Comparison of ENCODE assay signal across 12 mouse cellular contexts in the genomic region with DNA sequence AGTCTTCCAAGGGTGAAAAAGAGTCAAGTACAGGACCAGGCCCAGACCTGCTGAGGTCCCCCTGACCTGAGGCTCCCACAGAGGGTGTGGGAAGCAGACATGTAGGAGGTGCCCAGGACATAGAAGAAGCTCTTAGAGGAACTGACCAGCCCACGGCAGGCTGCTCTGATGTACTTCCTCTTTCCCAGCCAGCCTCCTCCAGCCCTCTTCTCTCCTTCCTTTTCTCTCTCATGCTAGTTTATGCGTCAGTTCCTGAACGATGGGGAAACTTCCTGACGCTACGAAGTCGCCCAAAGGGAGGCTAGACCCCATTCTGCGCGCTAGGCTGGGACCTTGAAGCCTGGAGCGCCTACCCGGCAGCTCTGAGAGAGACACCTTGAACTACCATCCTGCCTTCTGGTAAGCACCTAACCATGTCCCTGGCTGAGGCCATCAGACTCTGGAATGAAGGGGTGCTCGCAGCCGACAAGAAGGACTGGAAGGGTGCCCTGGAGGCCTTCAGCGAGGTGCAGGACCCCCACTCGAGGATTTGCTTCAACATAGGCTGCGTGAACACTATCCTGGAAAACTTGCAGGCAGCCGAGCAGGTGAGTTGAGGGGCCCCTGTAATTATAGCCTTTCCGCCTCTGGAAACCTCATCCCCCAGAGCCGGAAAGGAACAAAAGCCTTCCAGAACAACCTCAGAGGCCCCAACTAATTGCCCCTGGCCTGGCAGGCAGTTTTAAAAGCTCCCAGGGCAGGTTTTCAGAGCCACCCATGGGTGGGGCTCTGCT. TPM values are rescaled to one million over a fixed set of nuclear protein-coding genes. Genes with fewer than 3 reads are reported as not detected.
DNase-seq lines count a peak whose midpoint lies in the region; ATAC-seq lines count a peak whose summit lies in the region.
"Had no signal": no experiment of that assay in that cellular context is flagged by ENCODE, and none has a peak within 500 bp of the region (broad histone marks: within the 10 kb centered on the region; RNA-seq: fewer than 3 reads in every experiment).

No protein-coding gene starts in this region.

- no peak overlapping the region for H3K4me3 ChIP-seq in midbrain, embryonic 11.5 days (ENCODE audit: low read depth, low read length)
- no peak overlapping the region for H3K4me3 ChIP-seq in midbrain, embryonic 10.5 days

- 85% methylated on average over 18 of the region's 18 CpGs for WGBS in midbrain, embryonic 11.5 days
- WGBS in midbrain, embryonic 10.5 days = 85% methylated on average over 18 of the region's 18 CpGs

- H3K27me3 ChIP-seq in midbrain, embryonic 11.5 days (ENCODE audit: control insufficient read depth, insufficient read depth, low read length) = no peaks in the 10 kb centered on the region
- H3K27me3 ChIP-seq in midbrain, embryonic 10.5 days (ENCODE audit: low read depth, poor library complexity, severe bottlenecking) = no peaks in the 10 kb centered on the region

- no peaks in the 10 kb centered on the region for H3K36me3 ChIP-seq in midbrain, embryonic 11.5 days (ENCODE audit: control insufficient read depth, insufficient read depth, low read length)
- H3K36me3 ChIP-seq in midbrain, embryonic 10.5 days = no peaks in the 10 kb centered on the region

- no peaks in the 10 kb centered on the region; the same call in 1 of the 2 replicates for H3K4me1 ChIP-seq in midbrain, embryonic 11.5 days (ENCODE audit: control insufficient read depth, insufficient read depth, low read length)
- H3K4me1 ChIP-seq in midbrain, embryonic 10.5 days = peaks cover 21% of the 10 kb centered on the region

- H3K9me3 ChIP-seq in midbrain, embryonic 11.5 days (ENCODE audit: control insufficient read depth, low read length) = no peaks in the 10 kb centered on the region
- H3K9me3 ChIP-seq in midbrain, embryonic 10.5 days (replicated peaks) = no peaks in the 10 kb centered on the region

- peak; percentile 68 for ATAC-seq in granulocyte monocyte progenitor cell, adult 5-6 weeks (replicated peaks; ENCODE audit: poor library complexity, severe bottlenecking)
- ATAC-seq in megakaryocyte, adult 5-6 weeks (ENCODE audit: poor library complexity, severe bottlenecking) = peak; percentile 63
- no peak for ATAC-seq in midbrain, embryonic 11.5 days (ENCODE audit: low FRiP score)

- DNase-seq in gastrocnemius, postnatal 25 days = peak; percentile 25
- DNase-seq in gastrocnemius, postnatal 36 days = no peak
- DNase-seq in 416B (ENCODE audit: low read depth) = peak; percentile 83
- no peak for DNase-seq in urinary bladder, postnatal 4 days (ENCODE audit: low spot score in 2 of 2)
- no peak for DNase-seq in midbrain, embryonic 11.5 days (ENCODE audit: low spot score, missing footprints)
- no peak for DNase-seq in midbrain, embryonic 10.5 days (ENCODE audit: low spot score)
- DNase-seq: adrenal gland, postnatal 10 days had no signal

- no peak overlapping the region for H3K27ac ChIP-seq in midbrain, embryonic 11.5 days (ENCODE audit: low read depth, low read length)
- no peak overlapping the region; the same call in 1 of the 2 replicates for H3K27ac ChIP-seq in midbrain, embryonic 10.5 days (replicated peaks)

- intact Hi-C loops in gastrocnemius, postnatal 36 days (cut with DNase I) = no loop called here

- no peak overlapping the region for H3K9ac ChIP-seq in midbrain, embryonic 11.5 days (ENCODE audit: low read length)

- no peak overlapping the region for H3K4me2 ChIP-seq in midbrain, embryonic 11.5 days

RNA-seq across cellular contexts. Expression of a gene that starts 7.8 kb away (rescaled TPM):
- 1 to 10 TPM; 1.2 TPM for total RNA-seq in gastrocnemius, postnatal 25 days (2021)
- 1 to 10 TPM in 1 of 2 experiments, under 1 TPM in 1; 0.54 to 2.4 TPM for total RNA-seq in gastrocnemius, postnatal 36 days (2021)
- total RNA-seq in granulocyte monocyte progenitor cell, adult 5-6 weeks (2014; fragmentation: Nextera tagmentation) = 102 and 121 TPM in 2 replicates
- 118 and 136 TPM in 2 replicates for total RNA-seq in granulocyte monocyte progenitor cell, adult 5-6 weeks (2017)
- 252 and 267 TPM in 2 replicates for total RNA-seq in megakaryocyte, adult 5-6 weeks (2015)
- total RNA-seq in megakaryocyte, adult 5-6 weeks (2017) = 373 and 410 TPM in 2 replicates
- polyA plus RNA-seq in midbrain, embryonic 11.5 days (2014; fragmentation: Nextera tagmentation; extraction: Ambion mirVana) = 2.6 and 3.3 TPM in 2 replicates
- polyA plus RNA-seq in midbrain, embryonic 10.5 days (2016; fragmentation: Nextera tagmentation; extraction: Ambion mirVana) = 2.9 and 3.0 TPM in 2 replicates

RNA-seq across cellular contexts. Expression of a gene that starts 41.5 kb away (rescaled TPM):
- 10 to 100 TPM; 13.6 to 18.5 TPM for total RNA-seq in gastrocnemius, postnatal 25 days (2021)
- 10 to 100 TPM; 11.9 to 12.5 TPM for total RNA-seq in gastrocnemius, postnatal 36 days (2021)
- total RNA-seq in granulocyte monocyte progenitor cell, adult 5-6 weeks (2014; fragmentation: Nextera tagmentation) = 175 and 199 TPM in 2 replicates
- total RNA-seq in granulocyte monocyte progenitor cell, adult 5-6 weeks (2017) = 115 and 134 TPM in 2 replicates
- total RNA-seq in megakaryocyte, adult 5-6 weeks (2015) = 786 and 868 TPM in 2 replicates
- 396 and 424 TPM in 2 replicates for total RNA-seq in megakaryocyte, adult 5-6 weeks (2017)
- polyA plus RNA-seq in midbrain, embryonic 11.5 days (2014; fragmentation: Nextera tagmentation; extraction: Ambion mirVana) = 284 and 314 TPM in 2 replicates
- 207 and 235 TPM in 2 replicates for polyA plus RNA-seq in midbrain, embryonic 10.5 days (2016; fragmentation: Nextera tagmentation; extraction: Ambion mirVana)

RNA-seq across cellular contexts. Expression of a gene that starts 41.7 kb away (rescaled TPM):
- 10 to 100 TPM; 12.1 TPM for total RNA-seq in gastrocnemius, postnatal 25 days (2021)
- total RNA-seq in gastrocnemius, postnatal 36 days (2021) = 10 to 100 TPM; 10.8 to 10.9 TPM
- total RNA-seq in granulocyte monocyte progenitor cell, adult 5-6 weeks (2014; fragmentation: Nextera tagmentation) = 1.6 and 3.3 TPM in 2 replicates
- total RNA-seq in granulocyte monocyte progenitor cell, adult 5-6 weeks (2017) = 0.46 and 2.1 TPM in 2 replicates
- total RNA-seq in megakaryocyte, adult 5-6 weeks (2015) = 1.7 and 3.0 TPM in 2 replicates
- total RNA-seq in megakaryocyte, adult 5-6 weeks (2017) = 2.9 TPM in 2 replicates
- 23.2 and 24.0 TPM in 2 replicates for polyA plus RNA-seq in midbrain, embryonic 11.5 days (2014; fragmentation: Nextera tagmentation; extraction: Ambion mirVana)
- polyA plus RNA-seq in midbrain, embryonic 10.5 days (2016; fragmentation: Nextera tagmentation; extraction: Ambion mirVana) = 23.2 and 24.4 TPM in 2 replicates

RNA-seq across cellular contexts. Expression of a gene that starts 57.5 kb away (rescaled TPM):
- total RNA-seq in gastrocnemius, postnatal 25 days (2021) = not detected
- not detected for total RNA-seq in gastrocnemius, postnatal 36 days (2021)
- total RNA-seq in granulocyte monocyte progenitor cell, adult 5-6 weeks (2014; fragmentation: Nextera tagmentation) = not detected in 2 replicates
- total RNA-seq in granulocyte monocyte progenitor cell, adult 5-6 weeks (2017) = not detected in 2 replicates
- total RNA-seq in megakaryocyte, adult 5-6 weeks (2015) = not detected in 2 replicates
- not detected in 2 replicates for total RNA-seq in megakaryocyte, adult 5-6 weeks (2017)
- not detected in 2 replicates for polyA plus RNA-seq in midbrain, embryonic 11.5 days (2014; fragmentation: Nextera tagmentation; extraction: Ambion mirVana)
- polyA plus RNA-seq in midbrain, embryonic 10.5 days (2016; fragmentation: Nextera tagmentation; extraction: Ambion mirVana) = not detected in 2 replicates
- total RNA-seq: adrenal gland, postnatal 10 days had no signal
- polyA plus RNA-seq: C2C12; forebrain, embryonic 11.5 days; large intestine, adult 2 months had no signal

Comparison
In these comparisons a context has a peak if more than half of its experiments do, and no peak if none do; other contexts are left out.
1. DNase-seq: peak in gastrocnemius, postnatal 25 days (single experiment) and 416B (single experiment); none in gastrocnemius, postnatal 36 days (0 of 2), urinary bladder, postnatal 4 days (0 of 2), midbrain, embryonic 11.5 days (single experiment) and midbrain, embryonic 10.5 days (single experiment).
2. RNA of a gene that starts 7.8 kb away (total RNA-seq): 252 to 410 TPM in megakaryocyte, adult 5-6 weeks and 102 to 136 TPM in granulocyte monocyte progenitor cell, adult 5-6 weeks; 0.54 to 2.4 TPM in gastrocnemius, postnatal 36 days and 1.2 TPM in gastrocnemius, postnatal 25 days; every median in the first group is over 10 times any median in the second.
3. RNA of a gene that starts 41.5 kb away (total RNA-seq): 396 to 868 TPM in megakaryocyte, adult 5-6 weeks and 115 to 199 TPM in granulocyte monocyte progenitor cell, adult 5-6 weeks; 13.6 to 18.5 TPM in gastrocnemius, postnatal 25 days and 11.9 to 12.5 TPM in gastrocnemius, postnatal 36 days; every median in the first group is over 4 times any median in the second.